Mouse (Mus musculus) v-Abl transformed pro-B cells (cell line): ENCODE results near the gene Maml3.

ENCODE experiments used
- in situ Hi-C, 2 experiments: fragments of 400-800 bp; cut with MboI; formaldehyde crosslinking; loops; one replicate each; pipeline ENCODE4 v1.15.1; 2025; ENCODE audit not compliant: unreplicated experiment in 2 of 2

Gene Maml3

GRCm38 (mm10) chr3:51731949-51732636 lies 372.8 kb downstream of the Maml3 start:
- in situ Hi-C loops = no loop called here

GRCm38 (mm10) chr3:51730662-51731061 lies 374.2 kb downstream of the Maml3 start:
- in situ Hi-C loops = no loop called here

GRCm38 (mm10) chr3:51729109-51729918 lies 375.6 kb downstream of the Maml3 start:
- in situ Hi-C loops = no loop called here

GRCm38 (mm10) chr3:51728456-51728855 lies 376.4 kb downstream of the Maml3 start:
- in situ Hi-C loops = no loop called here

- in situ Hi-C loops = no loop called here
These were observed 376.9 kb downstream of the Maml3 start for GRCm38 (mm10) chr3:51727968-51728367.

- in situ Hi-C loops = no loop called here
These were observed 377.4 kb downstream of the Maml3 start for GRCm38 (mm10) chr3:51727487-51727886.

GRCm38 (mm10) chr3:51726257-51726656 lies 378.6 kb downstream of the Maml3 start:
- in situ Hi-C loops = no loop called here

GRCm38 (mm10) chr3:51719982-51720381 lies 384.9 kb downstream of the Maml3 start:
- in situ Hi-C loops = no loop called here

GRCm38 (mm10) chr3:51719373-51719772 lies 385.5 kb downstream of the Maml3 start:
- in situ Hi-C loops = no loop called here

GRCm38 (mm10) chr3:51717909-51718308 lies 387.0 kb downstream of the Maml3 start:
- in situ Hi-C loops = no loop called here

GRCm38 (mm10) chr3:51717455-51717854 lies 387.4 kb downstream of the Maml3 start:
- in situ Hi-C loops = no loop called here

GRCm38 (mm10) chr3:51714469-51714868 lies 390.4 kb downstream of the Maml3 start:
- in situ Hi-C loops = no loop called here

- in situ Hi-C loops = no loop called here
These were observed 391.6 kb downstream of the Maml3 start for GRCm38 (mm10) chr3:51713233-51713632.

- in situ Hi-C loops = no loop called here
These were observed 392.5 kb downstream of the Maml3 start for GRCm38 (mm10) chr3:51712382-51712781.

GRCm38 (mm10) chr3:51708746-51709411 lies 396.0 kb downstream of the Maml3 start:
- in situ Hi-C loops = no loop called here

GRCm38 (mm10) chr3:51708375-51708745 lies 396.5 kb downstream of the Maml3 start:
- in situ Hi-C loops = no loop called here

GRCm38 (mm10) chr3:51705220-51705619 lies 399.7 kb downstream of the Maml3 start:
- in situ Hi-C loops = no loop called here

GRCm38 (mm10) chr3:51703478-51703877 lies 401.4 kb downstream of the Maml3 start:
- in situ Hi-C loops = loop anchor here (5.0 kb wide), 8 partner anchors 34 to 489 kb away; no protein-coding TSS in a partner anchor

GRCm38 (mm10) chr3:51702701-51703286 lies 402.1 kb downstream of the Maml3 start:
- in situ Hi-C loops = loop anchor here (5.0 kb wide), 8 partner anchors 35 to 490 kb away; no protein-coding TSS in a partner anchor

- in situ Hi-C loops = loop anchor here (5.0 kb wide), 8 partner anchors 35 to 490 kb away; no protein-coding TSS in a partner anchor
These were observed 402.9 kb downstream of the Maml3 start for GRCm38 (mm10) chr3:51701950-51702349.

GRCm38 (mm10) chr3:51701281-51701751 lies 403.6 kb downstream of the Maml3 start:
- in situ Hi-C loops = loop anchor here (5.0 kb wide), 8 partner anchors 36 to 491 kb away; no protein-coding TSS in a partner anchor
